Mouse (Mus musculus) intestine, embryonic 14.5 days (tissue): Measurements from ENCODE around the gene Paics. TPM values are rescaled to one million over a fixed set of nuclear protein-coding genes. Genes with fewer than 3 reads are reported as not detected.

Experiments used
- ATAC-seq: fragments of 200-750 bp; cut with Nextera tagmentation; replicated peaks from 2 replicates; pipeline ENCODE4 v1.8.0; 2017; ENCODE audit warnings: low read depth, moderate number of reproducible peaks, moderate TSS enrichment, moderate library complexity; ENCODE audit not compliant: low FRiP score, low TSS enrichment
- DNase-seq: peaks from one replicate; pipeline ENCODE4 v3.0.0-alpha.2; 2018; ENCODE audit warnings: low spot score
- H3K27ac ChIP-seq: fragments of 300-500 bp; sonication (generic); 2 replicates; pipeline ENCODE4 v1.5.1; 2014; ENCODE audit warnings: low read depth, mild to moderate bottlenecking, control low read depth
- H3K27me3 ChIP-seq: fragments of 300-500 bp; sonication (generic); replicated peaks from 2 replicates; pipeline ENCODE4 v1.6.1; 2014; ENCODE audit warnings: low read length, control low read depth; ENCODE audit not compliant: control insufficient read depth, insufficient read depth
- H3K36me3 ChIP-seq: fragments of 300-500 bp; sonication (generic); 2 replicates; pipeline ENCODE4 v1.6.1; 2014; ENCODE audit warnings: low read length, control low read depth; ENCODE audit not compliant: control insufficient read depth, insufficient read depth
- H3K4me1 ChIP-seq: fragments of 300-500 bp; sonication (generic); replicated peaks from 2 replicates; pipeline ENCODE4 v1.6.1; 2014; ENCODE audit warnings: low read length, control low read depth, mixed read lengths; ENCODE audit not compliant: control insufficient read depth, insufficient read depth
- H3K4me2 ChIP-seq: fragments of 300-500 bp; sonication (generic); 2 replicates; pipeline ENCODE4 v1.6.1; 2014; ENCODE audit warnings: low read length
- H3K4me3 ChIP-seq: fragments of 300-500 bp; sonication (generic); 2 replicates; pipeline ENCODE4 v1.5.1; 2014; ENCODE audit warnings: low read depth, low read length, control low read depth, mixed read lengths
- H3K9ac ChIP-seq: fragments of 300-500 bp; sonication (generic); 2 replicates; pipeline ENCODE4 v1.6.1; 2014; ENCODE audit warnings: mild to moderate bottlenecking, low read length
- H3K9me3 ChIP-seq: fragments of 300-500 bp; sonication (generic); 2 replicates; pipeline ENCODE4 v1.6.1; 2016; ENCODE audit warnings: low read length, control low read depth; ENCODE audit not compliant: control insufficient read depth
- WGBS: fragments of 180-500 bp; shearing (Covaris S2); extraction: QIAGEN DNeasy Blood & Tissue Kit; methylation state at CpG from one replicate; pipeline ENCODE4 v1.1.7; 2014; 5-methylcytosine and 5-hydroxymethylcytosine counted together
- polyA plus RNA-seq: library from polyadenylated mRNA; unstranded; fragments of >200 nt; fragmentation: Nextera tagmentation; extraction: Ambion mirVana; gene quantifications from 2 replicates; pipeline ENCODE4 v1.2.1, GENCODE M21; 2014

The Paics gene
- polyA plus RNA-seq, 1 experiment from 2014 or later: 241 TPM

- Histone ChIP-seq H3K36me3 (peaks cover 29% of the 10 kb centered on the region), H3K4me2 (peak overlapping the region; percentile 77), H3K9ac (peak overlapping the region; percentile 92; the same call in 1 of the 2 replicates), H3K27ac (no peak overlapping the region), H3K9me3 (no peaks in the 10 kb centered on the region), H3K4me3 (peak overlapping the region; percentile 91), H3K4me1 (peaks cover 10% of the 10 kb centered on the region), H3K27me3 (no peaks in the 10 kb centered on the region)
- ATAC-seq (no peak), DNase-seq (no peak)
- 88% methylated on average over 8 of the region's 8 CpGs for WGBS
These were observed 24.6 kb downstream of the Paics start for GRCm38 (mm10) chr5:76975736-76976135.

GRCm38 (mm10) chr5:76984015-76984414 lies 32.9 kb downstream of the Paics start:
- H3K27ac ChIP-seq: no peak overlapping the region
- H3K4me2 ChIP-seq: no peak overlapping the region
- 96% methylated on average over 11 of the region's 11 CpGs for WGBS
- no peaks in the 10 kb centered on the region for H3K4me1 ChIP-seq
- no peak overlapping the region for H3K4me3 ChIP-seq
- no peak overlapping the region for H3K9ac ChIP-seq
- H3K36me3 ChIP-seq: peaks cover 91% of the 10 kb centered on the region
- no peak for DNase-seq
- no peak for ATAC-seq
- no peaks in the 10 kb centered on the region for H3K27me3 ChIP-seq
- no peaks in the 10 kb centered on the region for H3K9me3 ChIP-seq

- no peaks in the 10 kb centered on the region for H3K27me3 ChIP-seq
- ATAC-seq: no peak
- no peaks in the 10 kb centered on the region for H3K9me3 ChIP-seq
- H3K9ac ChIP-seq: no peak overlapping the region
- H3K36me3 ChIP-seq: peaks cover 90% of the 10 kb centered on the region
- H3K4me1 ChIP-seq: no peaks in the 10 kb centered on the region
- DNase-seq: no peak
- no peak overlapping the region for H3K4me2 ChIP-seq
- H3K4me3 ChIP-seq: no peak overlapping the region
- H3K27ac ChIP-seq: no peak overlapping the region
- WGBS: 92% methylated on average over 3 of the region's 3 CpGs
These were observed 39.7 kb downstream of the Paics start for GRCm38 (mm10) chr5:76990789-76991188.

- Histone ChIP-seq H3K9ac (no peak overlapping the region), H3K36me3 (peaks cover 96% of the 10 kb centered on the region), H3K27me3 (no peaks in the 10 kb centered on the region), H3K4me2 (no peak overlapping the region), H3K9me3 (no peaks in the 10 kb centered on the region), H3K4me1 (no peaks in the 10 kb centered on the region), H3K4me3 (no peak overlapping the region), H3K27ac (no peak overlapping the region)
- no peak for ATAC-seq
- 93% methylated on average over 5 of the region's 5 CpGs for WGBS
- DNase-seq: no peak
These were observed 42.2 kb downstream of the Paics start for GRCm38 (mm10) chr5:76993174-76993814.

GRCm38 (mm10) chr5:76998416-76998815 lies 47.3 kb downstream of the Paics start:
- H3K4me1 ChIP-seq: no peaks in the 10 kb centered on the region
- H3K9me3 ChIP-seq: no peaks in the 10 kb centered on the region
- ATAC-seq (no peak), DNase-seq (no peak)
- no peak overlapping the region for H3K4me3 ChIP-seq
- WGBS: 52% methylated on average over 5 of the region's 5 CpGs
- no peak overlapping the region for H3K4me2 ChIP-seq
- H3K36me3 ChIP-seq: peaks cover 77% of the 10 kb centered on the region
- H3K9ac ChIP-seq: no peak overlapping the region
- H3K27me3 ChIP-seq: no peaks in the 10 kb centered on the region
- H3K27ac ChIP-seq: no peak overlapping the region

DNA sequence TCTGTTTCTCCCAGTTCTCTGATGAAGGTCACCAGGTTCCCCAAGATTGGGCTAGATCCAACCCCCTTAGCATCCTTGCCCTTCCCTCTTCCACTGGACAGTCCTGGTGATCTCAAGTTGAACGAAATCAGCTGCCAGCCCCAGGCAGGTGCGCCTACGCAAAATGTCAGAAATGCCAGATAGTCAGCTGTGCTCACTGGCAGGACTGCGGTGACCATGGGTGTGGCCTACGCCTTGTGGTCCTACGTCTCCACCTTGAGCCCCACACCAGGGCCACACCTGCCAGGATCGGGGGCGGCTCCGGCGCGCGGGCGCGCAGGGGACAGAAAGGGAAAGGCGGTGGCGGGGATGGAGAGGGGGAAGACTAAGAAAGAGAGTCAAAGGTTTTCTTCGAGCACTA lies 50.1 kb downstream of the Paics start:
- H3K27me3 ChIP-seq: no peaks in the 10 kb centered on the region
- no peaks in the 10 kb centered on the region for H3K9me3 ChIP-seq
- peaks cover 50% of the 10 kb centered on the region for H3K36me3 ChIP-seq
- H3K9ac ChIP-seq: no peak overlapping the region
- no peaks in the 10 kb centered on the region for H3K4me1 ChIP-seq
- H3K4me2 ChIP-seq: no peak overlapping the region
- WGBS: 89% methylated on average over 17 of the region's 17 CpGs
- ATAC-seq (no peak), DNase-seq (no peak)
- H3K4me3 ChIP-seq: no peak overlapping the region
- H3K27ac ChIP-seq: no peak overlapping the region

DNA sequence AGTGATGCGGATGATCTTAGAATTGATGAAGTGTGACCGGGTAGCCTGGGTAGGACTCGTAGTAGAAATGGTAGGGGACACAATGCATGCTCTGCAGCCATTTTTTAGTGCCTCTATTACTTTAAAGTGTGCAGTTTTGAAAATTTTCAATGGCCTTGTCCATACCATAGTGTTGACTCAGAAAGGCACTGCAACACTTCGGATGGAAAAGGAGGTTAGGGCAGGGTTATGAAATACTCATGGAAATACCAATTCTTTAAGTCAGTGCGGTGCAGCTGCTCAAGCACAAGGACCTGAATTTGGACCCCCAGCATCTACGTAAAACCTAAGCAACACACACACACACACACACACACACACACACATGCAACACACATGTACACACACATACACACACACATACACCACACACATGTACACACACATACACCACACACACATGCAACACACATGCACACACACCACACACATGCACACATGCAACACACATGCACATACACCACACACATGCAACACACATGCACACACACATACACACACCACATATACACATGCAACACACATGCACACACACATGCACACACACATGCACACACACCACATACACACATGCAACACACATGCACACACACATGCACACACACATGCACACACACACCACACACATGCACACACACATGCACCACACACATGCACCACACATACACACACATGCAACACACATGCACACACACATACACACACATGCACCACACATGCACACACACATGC lies 53.1 kb downstream of the Paics start, which contains the start of gene Arl9:
Arl9 (plus strand) TSS at position 5 of the 771 bp plus-strand sequence.
- H3K4me1 ChIP-seq: no peaks in the 10 kb centered on the region
- no peak within 1 kb of the TSS for H3K4me2 ChIP-seq
- no peak within 1 kb of the TSS for H3K27ac ChIP-seq
- no peak for DNase-seq
- no peak for ATAC-seq
- H3K9me3 ChIP-seq: no peaks in the 10 kb centered on the region
- H3K27me3 ChIP-seq: no peaks in the 10 kb centered on the region
- no peak within 1 kb of the TSS for H3K9ac ChIP-seq
- peaks cover 19% of the 10 kb centered on the region for H3K36me3 ChIP-seq
- WGBS: 94% methylated on average over 6 of the region's 6 CpGs
- H3K4me3 ChIP-seq: no peak within 1 kb of the TSS

DNA sequence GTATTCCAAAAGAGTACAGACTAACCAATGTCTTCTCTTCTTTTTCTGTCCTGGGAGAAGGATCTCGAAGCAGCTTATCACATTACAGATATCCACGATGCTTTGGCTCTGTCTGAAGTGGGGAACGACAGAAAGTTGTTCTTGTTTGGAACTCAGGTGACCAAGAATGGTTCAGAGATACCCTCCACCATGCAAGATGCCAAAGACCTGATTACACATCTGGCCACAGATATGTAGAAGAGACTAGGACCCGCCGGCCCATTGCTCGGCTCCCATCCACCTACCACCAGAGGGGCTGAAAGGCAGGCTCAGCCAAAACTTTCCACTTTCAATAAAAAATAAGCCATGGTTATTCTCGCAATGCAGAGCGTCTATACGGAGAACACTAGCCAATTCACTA lies 59.2 kb downstream of the Paics start:
- Histone ChIP-seq H3K27ac (no peak overlapping the region), H3K4me1 (no peaks in the 10 kb centered on the region), H3K27me3 (no peaks in the 10 kb centered on the region), H3K4me2 (no peak overlapping the region), H3K9ac (no peak overlapping the region), H3K36me3 (no peaks in the 10 kb centered on the region), H3K4me3 (no peak overlapping the region), H3K9me3 (no peaks in the 10 kb centered on the region)
- WGBS: 89% methylated on average over 9 of the region's 9 CpGs
- ATAC-seq: no peak
- DNase-seq: no peak

- Histone ChIP-seq H3K4me2 (no peak overlapping the region), H3K4me3 (no peak overlapping the region), H3K36me3 (no peaks in the 10 kb centered on the region), H3K9ac (no peak overlapping the region), H3K27me3 (no peaks in the 10 kb centered on the region), H3K9me3 (no peaks in the 10 kb centered on the region), H3K4me1 (no peaks in the 10 kb centered on the region), H3K27ac (no peak overlapping the region)
- 64% methylated on average over 3 of the region's 3 CpGs for WGBS
- no peak for ATAC-seq
- no peak for DNase-seq
These were observed 60.0 kb downstream of the Paics start for GRCm38 (mm10) chr5:77011082-77011481.
